Comparison of ENCODE assay signal across 8 mouse cellular contexts in the genomic region with DNA sequence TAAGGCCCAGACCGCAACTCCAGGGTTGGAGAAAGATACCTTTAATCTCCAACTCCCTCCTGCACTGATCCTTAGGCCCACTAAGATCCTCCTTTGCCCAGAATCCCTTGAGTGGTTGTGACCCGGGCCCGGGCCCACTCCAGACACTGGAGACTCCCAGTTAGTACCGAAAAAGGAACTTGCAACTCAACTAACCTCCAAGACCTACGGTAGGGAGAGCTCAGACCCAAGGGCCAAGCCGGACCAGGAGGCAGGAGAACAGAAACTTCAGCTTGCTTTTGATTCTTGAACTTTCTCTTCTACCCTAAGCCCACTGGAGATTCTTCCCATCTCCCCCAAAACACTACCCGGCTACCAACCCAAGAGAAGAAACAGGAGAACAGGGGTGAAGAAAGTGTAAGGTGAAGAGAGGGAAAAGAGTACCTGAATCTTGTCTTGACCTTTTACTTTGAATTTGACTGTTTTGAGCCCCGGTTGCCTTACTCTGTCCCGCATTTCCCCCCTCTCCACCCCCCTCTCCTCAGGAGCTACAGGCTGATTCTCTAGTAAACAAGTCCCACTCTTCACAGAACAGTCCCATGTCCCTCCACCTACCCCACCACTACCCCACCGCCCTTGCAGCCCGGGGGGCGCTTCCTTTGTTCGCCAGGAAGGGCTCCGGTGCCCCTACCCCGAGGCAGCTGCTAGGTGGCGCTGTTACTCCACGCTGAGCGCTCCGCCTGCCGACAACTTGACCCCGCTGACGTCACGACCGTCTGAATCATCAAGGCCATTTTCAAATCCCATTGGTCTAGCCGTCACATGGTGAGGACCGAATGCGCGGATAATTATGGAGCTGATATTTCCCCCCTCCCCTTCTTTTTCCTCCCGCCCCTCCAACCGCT. TPM values are rescaled to one million over a fixed set of nuclear protein-coding genes. Genes with fewer than 3 reads are reported as not detected.
A peak's percentile ranks its signal among the peaks of the same experiment; 100 is the strongest.
DNase-seq lines count a peak whose midpoint lies in the region; ATAC-seq and TF ChIP-seq lines count a peak whose summit lies in the region.

No protein-coding gene starts in this region.

- WGBS in forebrain, embryonic 10.5 days: 2% methylated on average over 30 of the region's 30 CpGs
- WGBS in hindbrain, embryonic 11.5 days: 3% methylated on average over 29 of the region's 30 CpGs
- 2% methylated on average over 30 of the region's 30 CpGs for WGBS in limb, embryonic 13.5 days
- WGBS in midbrain, postnatal 0 days: 3% methylated on average over 30 of the region's 30 CpGs
- WGBS in stomach, postnatal 0 days: 6% methylated on average over 29 of the region's 30 CpGs

- H3K79me2 ChIP-seq in C2C12 (ENCODE audit: control insufficient read depth, insufficient read depth): peaks cover 99% of the 10 kb centered on the region

- peak overlapping the region; percentile 61 for H3ac ChIP-seq in C2C12 (ENCODE audit: control insufficient read depth, insufficient read length, low read depth)

- no peaks in the 10 kb centered on the region for H3K27me3 ChIP-seq in C2C12 (ENCODE audit: control insufficient read depth, insufficient read depth, insufficient read length)
- H3K27me3 ChIP-seq in forebrain, embryonic 10.5 days (ENCODE audit: poor library complexity, severe bottlenecking): peaks cover 100% of the 10 kb centered on the region
- peaks cover 96% of the 10 kb centered on the region for H3K27me3 ChIP-seq in hindbrain, embryonic 11.5 days (ENCODE audit: control insufficient read depth, insufficient read depth, low read length)
- H3K27me3 ChIP-seq in limb, embryonic 13.5 days: peaks cover 93% of the 10 kb centered on the region
- H3K27me3 ChIP-seq in midbrain, postnatal 0 days (ENCODE audit: insufficient read depth, low read length): peaks cover 92% of the 10 kb centered on the region
- H3K27me3 ChIP-seq in stomach, postnatal 0 days (ENCODE audit: control insufficient read depth, insufficient read depth, low read length): peaks cover 48% of the 10 kb centered on the region

- H3K36me3 ChIP-seq in C2C12 (ENCODE audit: control insufficient read depth, insufficient read depth): no peaks in the 10 kb centered on the region
- no peaks in the 10 kb centered on the region for H3K36me3 ChIP-seq in forebrain, embryonic 10.5 days (replicated peaks)
- H3K36me3 ChIP-seq in hindbrain, embryonic 11.5 days (ENCODE audit: control insufficient read depth, insufficient read depth, low read length): no peaks in the 10 kb centered on the region
- H3K36me3 ChIP-seq in limb, embryonic 13.5 days: no peaks in the 10 kb centered on the region
- H3K36me3 ChIP-seq in midbrain, postnatal 0 days (ENCODE audit: insufficient read depth, low read length): no peaks in the 10 kb centered on the region
- H3K36me3 ChIP-seq in stomach, postnatal 0 days (ENCODE audit: control insufficient read depth, insufficient read depth, low read length): no peaks in the 10 kb centered on the region

- peak; percentile 70 for ATAC-seq in hindbrain, embryonic 11.5 days (ENCODE audit: low FRiP score)
- ATAC-seq in limb, embryonic 13.5 days (ENCODE audit: low FRiP score, low read depth): peak; percentile 81
- ATAC-seq in midbrain, postnatal 0 days (ENCODE audit: low FRiP score): no peak
- ATAC-seq in stomach, postnatal 0 days (ENCODE audit: low FRiP score, low TSS enrichment): peak; percentile 72

- DNase-seq in T-cell, adult 2 months (ENCODE audit: low spot score): peak; percentile 75
- DNase-seq in forebrain, embryonic 10.5 days (ENCODE audit: extremely low spot score, low spot score): peak; percentile 85
- DNase-seq in hindbrain, embryonic 11.5 days (ENCODE audit: low spot score): peak; percentile 90
- peak; percentile 62 for DNase-seq in midbrain, postnatal 0 days (ENCODE audit: low spot score)
- peak; percentile 84 for DNase-seq in stomach, postnatal 0 days (ENCODE audit: low spot score)
- DNase-seq in left cerebral cortex, postnatal 25 days (ENCODE audit: low spot score in 2 of 2): no peak

- TF ChIP-seq EP300 in stomach, postnatal 0 days (optimal IDR thresholded peaks at IDR 0.05): no peak

- no peak overlapping the region for H3K9ac ChIP-seq in hindbrain, embryonic 11.5 days (ENCODE audit: low read depth, low read length)
- H3K9ac ChIP-seq in limb, embryonic 13.5 days: peak overlapping the region; percentile 62
- no peak overlapping the region for H3K9ac ChIP-seq in midbrain, postnatal 0 days (replicated peaks; ENCODE audit: low read length, poor library complexity, severe bottlenecking)
- no peak overlapping the region for H3K9ac ChIP-seq in stomach, postnatal 0 days (ENCODE audit: low read length)

- H3K4me2 ChIP-seq in hindbrain, embryonic 11.5 days (replicated peaks; ENCODE audit: low read depth, low read length): no peak overlapping the region
- peak overlapping the region; percentile 58 for H3K4me2 ChIP-seq in limb, embryonic 13.5 days (replicated peaks)
- H3K4me2 ChIP-seq in midbrain, postnatal 0 days (ENCODE audit: low read depth, low read length, poor library complexity, severe bottlenecking): no peak overlapping the region
- peak overlapping the region; percentile 37 for H3K4me2 ChIP-seq in stomach, postnatal 0 days (replicated peaks; ENCODE audit: low read depth)

- H3K4me1 ChIP-seq in forebrain, embryonic 10.5 days: peaks cover 6% of the 10 kb centered on the region
- no peaks in the 10 kb centered on the region for H3K4me1 ChIP-seq in hindbrain, embryonic 11.5 days (replicated peaks; ENCODE audit: control insufficient read depth, insufficient read depth, low read length)
- peaks cover 12% of the 10 kb centered on the region for H3K4me1 ChIP-seq in limb, embryonic 13.5 days
- H3K4me1 ChIP-seq in midbrain, postnatal 0 days (ENCODE audit: insufficient read depth, low read length): no peaks in the 10 kb centered on the region
- no peaks in the 10 kb centered on the region for H3K4me1 ChIP-seq in stomach, postnatal 0 days (replicated peaks; ENCODE audit: control insufficient read depth, insufficient read depth)

- peaks cover 80% of the 10 kb centered on the region for H3K79me3 ChIP-seq in C2C12 (ENCODE audit: low read depth)

- no peak overlapping the region for H3K27ac ChIP-seq in forebrain, embryonic 10.5 days
- no peak overlapping the region for H3K27ac ChIP-seq in hindbrain, embryonic 11.5 days (ENCODE audit: low read depth, low read length)
- H3K27ac ChIP-seq in limb, embryonic 13.5 days: peak overlapping the region; percentile 75; the same call in 1 of the 2 replicates
- no peak overlapping the region for H3K27ac ChIP-seq in midbrain, postnatal 0 days (ENCODE audit: low read depth, low read length)
- no peak overlapping the region for H3K27ac ChIP-seq in stomach, postnatal 0 days (replicated peaks)

- intact Hi-C loops in left cerebral cortex, postnatal 25 days (cut with DNase I): no loop called here

- H3K4me3 ChIP-seq in C2C12 (ENCODE audit: insufficient read depth, poor library complexity, severe bottlenecking): peak overlapping the region; percentile 71
- peak overlapping the region; percentile 23; the same call in 1 of the 2 replicates for H3K4me3 ChIP-seq in forebrain, embryonic 10.5 days
- no peak overlapping the region for H3K4me3 ChIP-seq in hindbrain, embryonic 11.5 days (ENCODE audit: low read depth, low read length)
- peak overlapping the region; percentile 37 for H3K4me3 ChIP-seq in limb, embryonic 13.5 days
- H3K4me3 ChIP-seq in midbrain, postnatal 0 days (ENCODE audit: low read depth, low read length): no peak overlapping the region
- H3K4me3 ChIP-seq in stomach, postnatal 0 days (ENCODE audit: low read depth, low read length): peak overlapping the region; percentile 21

- peak; percentile 100 for TF ChIP-seq CTCF in C2C12 (IDR thresholded peaks at IDR 0.05; ENCODE audit: control insufficient read depth, insufficient read depth, insufficient read length)
- peak; percentile 61 for TF ChIP-seq CTCF in midbrain, postnatal 0 days (IDR thresholded peaks at IDR 0.05)
- peak; percentile 88 for TF ChIP-seq CTCF in stomach, postnatal 0 days (IDR thresholded peaks at IDR 0.05; ENCODE audit: low read depth)

- H3K9me3 ChIP-seq in forebrain, embryonic 10.5 days: no peaks in the 10 kb centered on the region
- no peaks in the 10 kb centered on the region for H3K9me3 ChIP-seq in hindbrain, embryonic 11.5 days (ENCODE audit: control insufficient read depth, low read length)
- no peaks in the 10 kb centered on the region for H3K9me3 ChIP-seq in limb, embryonic 13.5 days
- H3K9me3 ChIP-seq in midbrain, postnatal 0 days (ENCODE audit: low read length): no peaks in the 10 kb centered on the region; the same call in 1 of the 2 replicates
- no peaks in the 10 kb centered on the region for H3K9me3 ChIP-seq in stomach, postnatal 0 days (ENCODE audit: control insufficient read depth, low read length)

RNA-seq across cellular contexts. Expression of gene Hoxc10, which starts 0.5 kb away (rescaled TPM):
- 49.6 TPM for polyA plus RNA-seq in C2C12 (2012; fragmentation: generic; extraction: Trizol)
- not detected in 2 replicates for polyA plus RNA-seq in forebrain, embryonic 10.5 days (2016; fragmentation: Nextera tagmentation; extraction: Ambion mirVana)
- polyA plus RNA-seq in hindbrain, embryonic 11.5 days (2014; fragmentation: Nextera tagmentation; extraction: Ambion mirVana): not detected in 2 replicates
- polyA plus RNA-seq in limb, embryonic 13.5 days (2015; fragmentation: Nextera tagmentation; extraction: Ambion mirVana): 11.0 and 11.3 TPM in 2 replicates
- total RNA-seq in midbrain, postnatal 0 days (2014; rRNA removed): not detected in 2 replicates
- not detected in 2 replicates for polyA plus RNA-seq in midbrain, postnatal 0 days (2015; fragmentation: Nextera tagmentation; extraction: Ambion mirVana)
- polyA plus RNA-seq in stomach, postnatal 0 days (2015; fragmentation: Nextera tagmentation; extraction: Ambion mirVana): not detected in 2 replicates
- total RNA-seq in left cerebral cortex, postnatal 25 days (2021): not detected

RNA-seq across cellular contexts. Expression of gene Hoxc5, which starts 1.1 kb away (rescaled TPM):
- polyA plus RNA-seq in C2C12 (2012; fragmentation: generic; extraction: Trizol): 1.6 TPM
- not detected in 2 replicates for polyA plus RNA-seq in forebrain, embryonic 10.5 days (2016; fragmentation: Nextera tagmentation; extraction: Ambion mirVana)
- 21.0 and 21.6 TPM in 2 replicates for polyA plus RNA-seq in hindbrain, embryonic 11.5 days (2014; fragmentation: Nextera tagmentation; extraction: Ambion mirVana)
- polyA plus RNA-seq in limb, embryonic 13.5 days (2015; fragmentation: Nextera tagmentation; extraction: Ambion mirVana): 5.2 and 6.7 TPM in 2 replicates
- 0.88 TPM in 1 of 2 replicates, not detected in the other for total RNA-seq in midbrain, postnatal 0 days (2014; rRNA removed)
- not detected in 2 replicates for polyA plus RNA-seq in midbrain, postnatal 0 days (2015; fragmentation: Nextera tagmentation; extraction: Ambion mirVana)
- polyA plus RNA-seq in stomach, postnatal 0 days (2015; fragmentation: Nextera tagmentation; extraction: Ambion mirVana): 18.0 and 18.2 TPM in 2 replicates
- not detected for total RNA-seq in left cerebral cortex, postnatal 25 days (2021)

RNA-seq across cellular contexts. Expression of gene Hoxc9, which starts 10.1 kb away (rescaled TPM):
- polyA plus RNA-seq in C2C12 (2012; fragmentation: generic; extraction: Trizol): 9.4 TPM
- polyA plus RNA-seq in forebrain, embryonic 10.5 days (2016; fragmentation: Nextera tagmentation; extraction: Ambion mirVana): not detected in 2 replicates
- not detected in 2 replicates for polyA plus RNA-seq in hindbrain, embryonic 11.5 days (2014; fragmentation: Nextera tagmentation; extraction: Ambion mirVana)
- 1.7 and 2.1 TPM in 2 replicates for polyA plus RNA-seq in limb, embryonic 13.5 days (2015; fragmentation: Nextera tagmentation; extraction: Ambion mirVana)
- not detected in 2 replicates for total RNA-seq in midbrain, postnatal 0 days (2014; rRNA removed)
- polyA plus RNA-seq in midbrain, postnatal 0 days (2015; fragmentation: Nextera tagmentation; extraction: Ambion mirVana): not detected in 2 replicates
- not detected in 2 replicates for polyA plus RNA-seq in stomach, postnatal 0 days (2015; fragmentation: Nextera tagmentation; extraction: Ambion mirVana)
- not detected for total RNA-seq in left cerebral cortex, postnatal 25 days (2021)

RNA-seq across cellular contexts. Expression of gene Hoxc11, which starts 11.9 kb away (rescaled TPM):
- 34.6 TPM for polyA plus RNA-seq in C2C12 (2012; fragmentation: generic; extraction: Trizol)
- not detected in 2 replicates for polyA plus RNA-seq in forebrain, embryonic 10.5 days (2016; fragmentation: Nextera tagmentation; extraction: Ambion mirVana)
- not detected in 2 replicates for polyA plus RNA-seq in hindbrain, embryonic 11.5 days (2014; fragmentation: Nextera tagmentation; extraction: Ambion mirVana)
- 2.1 and 2.6 TPM in 2 replicates for polyA plus RNA-seq in limb, embryonic 13.5 days (2015; fragmentation: Nextera tagmentation; extraction: Ambion mirVana)
- not detected in 2 replicates for total RNA-seq in midbrain, postnatal 0 days (2014; rRNA removed)
- not detected in 2 replicates for polyA plus RNA-seq in midbrain, postnatal 0 days (2015; fragmentation: Nextera tagmentation; extraction: Ambion mirVana)
- polyA plus RNA-seq in stomach, postnatal 0 days (2015; fragmentation: Nextera tagmentation; extraction: Ambion mirVana): not detected in 2 replicates
- total RNA-seq in left cerebral cortex, postnatal 25 days (2021): not detected

RNA-seq across cellular contexts. Expression of gene Hoxc8, which starts 24.3 kb away (rescaled TPM):
- polyA plus RNA-seq in C2C12 (2012; fragmentation: generic; extraction: Trizol): 1.1 TPM
- not detected in 2 replicates for polyA plus RNA-seq in forebrain, embryonic 10.5 days (2016; fragmentation: Nextera tagmentation; extraction: Ambion mirVana)
- polyA plus RNA-seq in hindbrain, embryonic 11.5 days (2014; fragmentation: Nextera tagmentation; extraction: Ambion mirVana): not detected in 2 replicates
- polyA plus RNA-seq in limb, embryonic 13.5 days (2015; fragmentation: Nextera tagmentation; extraction: Ambion mirVana): 2.7 and 3.0 TPM in 2 replicates
- total RNA-seq in midbrain, postnatal 0 days (2014; rRNA removed): not detected in 2 replicates
- not detected in 2 replicates for polyA plus RNA-seq in midbrain, postnatal 0 days (2015; fragmentation: Nextera tagmentation; extraction: Ambion mirVana)
- 7.1 and 7.3 TPM in 2 replicates for polyA plus RNA-seq in stomach, postnatal 0 days (2015; fragmentation: Nextera tagmentation; extraction: Ambion mirVana)
- not detected for total RNA-seq in left cerebral cortex, postnatal 25 days (2021)

Comparison
In these comparisons a context has a peak if more than half of its experiments do, and no peak if none do; other contexts are left out.
1. H3K4me3 ChIP-seq: peak in C2C12 (single experiment), forebrain, embryonic 10.5 days (single experiment), limb, embryonic 13.5 days (single experiment) and stomach, postnatal 0 days (single experiment); none in hindbrain, embryonic 11.5 days (single experiment) and midbrain, postnatal 0 days (single experiment).
2. DNase-seq: peak in T-cell, adult 2 months (single experiment), forebrain, embryonic 10.5 days (single experiment), hindbrain, embryonic 11.5 days (single experiment), midbrain, postnatal 0 days (single experiment) and stomach, postnatal 0 days (single experiment); none in left cerebral cortex, postnatal 25 days (0 of 2).
3. H3K4me2 ChIP-seq: peak in limb, embryonic 13.5 days (single experiment) and stomach, postnatal 0 days (single experiment); none in hindbrain, embryonic 11.5 days (single experiment) and midbrain, postnatal 0 days (single experiment).
4. RNA of gene Hoxc10, which starts 0.5 kb away (polyA plus RNA-seq): 49.6 TPM in C2C12 (single experiment) and 11.0 to 11.3 TPM in limb, embryonic 13.5 days; not detected in forebrain, embryonic 10.5 days, not detected in hindbrain, embryonic 11.5 days, not detected in midbrain, postnatal 0 days and not detected in stomach, postnatal 0 days; every median in the first group is over 10 times any median in the second.
5. Peak in every context shown above with its lines, with median percentiles within 50 percentile points of each other: CTCF ChIP-seq.